Mouse (Mus musculus) CD8-positive naive resting alpha-beta T cell, adult 2 months (primary cell): ENCODE measurements at regions not wholly inside any gene's neighbourhood (a gene's known extent, or its start where the extent isn't known, plus 50 kb on each side); places are given as distances from the start of the nearest gene placed in this dataset.

Experiments used
- DNase-seq, 2 experiments: peaks; one replicate each; pipeline ENCODE4 v3.0.0; 2022; ENCODE audit warnings: low read depth in 2 of 2, low spot score in 2 of 2

DNA sequence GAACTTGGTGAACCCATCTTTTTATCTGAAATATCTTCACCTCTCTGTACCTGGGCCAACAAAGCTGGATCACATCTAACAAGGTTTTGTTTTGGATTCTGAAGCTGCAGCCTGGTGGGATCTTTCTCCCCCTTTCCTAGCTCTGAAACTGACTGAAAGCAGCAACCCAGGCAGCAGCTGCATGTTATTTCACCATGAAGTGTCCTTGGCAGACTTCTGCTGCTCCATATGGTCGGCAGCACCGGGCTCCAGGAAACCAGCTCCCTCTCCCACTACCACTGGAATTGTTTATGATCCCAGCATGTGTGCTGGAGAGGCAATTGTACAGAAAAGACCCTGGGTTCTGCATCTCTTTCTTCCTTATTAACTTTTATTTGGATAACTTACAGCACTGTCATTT lies 145.0 kb downstream of the Spata18 start:
- no peak for DNase-seq

DNA sequence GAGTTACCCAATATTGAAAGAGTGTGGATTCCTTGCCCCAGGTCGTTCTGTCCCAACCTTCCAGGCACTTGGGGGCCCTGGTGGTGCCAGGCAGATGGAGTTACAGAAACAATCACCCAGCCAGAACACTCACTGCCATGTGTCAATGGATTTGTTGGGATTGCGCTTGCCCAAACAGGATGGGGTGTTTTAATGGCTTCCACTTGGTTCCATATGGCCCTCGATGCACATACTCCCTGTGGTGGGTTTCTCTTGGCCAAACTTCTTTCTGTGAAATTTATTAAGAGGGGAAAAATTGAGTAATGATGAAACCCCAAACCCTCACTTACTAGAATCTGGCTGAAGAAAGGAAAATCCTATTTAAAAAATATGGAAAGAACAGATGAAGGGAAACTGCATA lies 146.8 kb downstream of the Spata18 start:
- no peak for DNase-seq

DNA sequence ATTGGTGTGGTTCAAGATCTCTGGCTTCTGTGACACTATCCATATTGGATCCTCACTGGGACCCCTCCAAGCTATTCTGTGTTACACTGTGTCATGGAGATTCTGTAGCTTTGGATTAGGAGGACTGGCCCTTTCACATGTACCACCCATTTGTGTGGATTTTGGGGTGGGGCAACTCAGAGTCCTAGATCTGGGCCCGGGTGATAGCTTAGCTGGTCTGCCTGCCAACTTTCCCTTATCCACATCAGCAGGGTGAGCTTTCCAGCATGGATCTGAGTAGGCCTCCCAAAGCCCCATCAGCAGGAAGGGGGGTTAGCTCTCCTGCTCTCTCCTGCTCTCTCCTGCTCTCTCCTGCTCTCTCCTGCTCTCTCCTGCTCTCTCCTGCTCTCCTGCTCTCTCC lies 152.3 kb downstream of the Spata18 start:
- DNase-seq, result no peak

DNA sequence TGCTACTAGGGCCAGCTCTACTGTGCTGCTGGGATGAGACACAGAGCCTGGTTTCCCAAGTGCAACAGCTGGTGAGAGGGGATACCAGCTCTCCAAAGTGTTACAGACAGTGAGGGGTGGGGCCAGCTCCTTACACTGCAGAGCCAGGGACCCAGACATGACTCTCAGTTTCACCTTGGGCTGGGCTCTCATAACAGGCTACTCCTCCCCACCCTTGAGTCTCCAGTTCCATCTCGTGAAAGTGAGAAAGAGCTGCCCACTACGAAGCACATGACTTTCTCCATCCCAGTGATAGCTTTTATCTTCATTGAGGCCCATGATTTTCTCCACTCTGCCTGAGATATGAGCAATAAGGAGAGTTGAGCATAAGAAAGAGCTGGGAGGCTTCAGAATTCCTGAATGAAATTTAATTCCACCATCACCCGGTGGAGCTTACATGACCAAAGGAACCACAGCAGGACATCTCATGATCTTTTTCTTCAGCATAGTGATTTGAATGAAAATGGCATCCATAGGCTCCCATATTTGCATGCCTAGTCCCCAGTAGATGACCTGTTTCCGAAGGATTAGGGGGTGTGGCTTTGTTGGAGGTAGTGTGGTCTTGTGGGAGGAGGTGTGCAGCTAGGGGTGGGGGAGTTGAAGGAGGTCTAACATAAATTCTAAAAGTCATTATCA lies 153.5 kb downstream of the Spata18 start:
- no peak for DNase-seq

DNA sequence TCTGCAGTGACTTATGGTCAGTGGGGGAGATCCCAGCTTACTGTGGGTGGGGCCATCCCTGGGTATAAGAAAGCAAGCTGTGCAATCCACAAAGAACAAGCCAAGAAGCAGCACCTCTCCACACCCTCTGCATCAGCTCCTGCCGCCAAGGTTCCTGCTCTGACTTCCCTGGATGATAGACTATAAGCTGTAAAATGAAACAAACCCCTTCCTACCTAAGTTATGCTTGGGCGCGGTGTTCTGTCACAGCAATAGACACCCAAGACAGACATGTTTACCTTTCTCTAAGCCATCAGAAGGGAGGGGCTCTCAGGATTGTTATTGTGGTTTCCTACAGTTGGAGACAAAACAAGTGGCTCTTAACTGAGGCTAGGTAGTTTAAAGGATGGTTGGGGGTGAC lies 159.5 kb downstream of the Spata18 start:
- no peak for DNase-seq

DNA sequence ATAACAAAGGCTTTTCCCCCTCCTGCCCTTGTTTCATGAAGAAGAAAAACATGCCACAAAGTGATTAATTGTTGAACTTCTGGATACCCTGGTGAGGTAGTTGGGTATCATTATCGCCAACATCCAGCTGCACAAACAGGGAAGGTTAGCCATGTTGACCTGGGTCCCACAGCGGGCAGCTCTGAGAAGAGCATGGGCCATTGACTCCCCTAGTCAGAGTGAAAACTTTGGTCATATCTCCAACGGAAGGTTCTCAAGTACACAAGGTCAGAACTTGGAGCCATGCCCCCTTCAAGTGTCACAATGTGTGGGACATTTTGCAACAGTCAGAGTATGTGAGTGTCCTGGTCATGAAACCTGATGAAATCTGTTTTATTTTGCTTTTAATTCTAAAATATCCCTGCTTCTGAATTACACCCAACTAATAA lies 159.9 kb downstream of the Spata18 start:
- no peak for DNase-seq

GRCm38 (mm10) chr5:73815752-73816151 lies 164.6 kb downstream of the Spata18 start:
- no peak for DNase-seq

DNA sequence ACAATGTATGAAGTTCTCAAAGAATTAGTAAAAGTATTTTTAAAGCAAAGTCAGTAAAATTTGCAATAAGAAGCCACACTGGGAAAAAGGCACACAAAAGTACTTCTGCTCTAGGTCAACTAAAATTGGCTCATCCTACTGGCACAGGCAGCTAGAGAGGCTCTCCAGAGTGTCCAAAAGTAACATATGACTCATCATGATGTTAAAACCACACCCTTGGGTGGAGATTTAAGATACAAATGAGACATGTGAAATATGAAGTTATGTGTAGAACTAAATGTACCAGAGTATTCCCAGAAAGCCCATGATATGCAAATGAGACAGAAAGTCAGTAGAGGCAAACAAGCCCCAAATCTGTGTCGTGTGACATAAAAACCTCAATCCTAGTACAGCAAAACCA lies 166.0 kb downstream of the Spata18 start:
- DNase-seq, result no peak

DNA sequence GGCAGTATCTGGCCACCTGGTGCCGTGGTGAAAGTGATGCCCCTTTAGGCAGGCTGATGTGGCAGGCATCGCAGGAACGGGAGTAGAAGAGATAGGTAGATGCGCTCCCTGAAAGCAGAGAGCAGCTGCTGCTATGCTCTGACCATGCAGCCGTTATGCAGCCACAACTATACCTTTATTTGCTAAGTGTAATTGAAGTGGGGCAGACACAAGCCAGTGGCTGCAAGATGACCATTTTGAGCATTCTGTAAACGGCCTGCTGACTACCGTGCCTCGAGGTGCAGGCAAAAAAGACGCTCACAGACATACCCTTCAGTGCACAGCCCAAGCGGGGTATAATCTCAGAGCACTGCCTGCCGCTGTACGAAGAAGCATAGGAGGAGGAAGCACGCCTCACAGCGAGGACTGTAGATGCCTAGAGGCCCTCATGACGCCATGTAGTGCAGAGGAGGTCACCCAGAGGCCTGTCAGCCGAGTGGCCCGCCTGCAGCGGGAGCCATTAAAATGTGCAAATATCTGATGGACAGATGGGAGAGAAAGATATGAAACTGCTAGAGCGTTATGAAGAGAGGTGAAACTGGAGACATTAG lies 170.9 kb downstream of the Spata18 start:
- DNase-seq, result no peak

DNA sequence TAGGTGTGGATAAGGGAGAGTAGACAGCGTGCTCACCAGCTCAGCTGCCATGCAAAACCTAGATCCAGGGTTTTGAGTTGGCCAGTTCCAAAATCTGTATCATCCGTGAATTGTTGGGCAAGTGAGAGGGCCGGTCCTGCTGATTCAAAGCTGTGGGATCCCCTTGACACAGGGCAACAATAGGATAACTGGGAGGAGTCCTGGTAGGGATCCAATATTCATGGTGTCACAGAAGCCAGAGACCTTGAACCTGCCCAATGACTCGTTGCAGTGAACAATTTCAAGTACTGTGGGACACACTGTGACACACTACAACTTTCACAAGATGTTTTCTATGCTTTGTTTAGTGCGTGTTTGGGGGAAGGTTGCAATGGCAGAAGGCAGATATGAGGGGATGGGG lies 172.2 kb downstream of the Spata18 start:
- no peak for DNase-seq

GRCm38 (mm10) chr5:73826941-73827340 lies 175.8 kb downstream of the Spata18 start:
- DNase-seq, result no peak

- no peak for DNase-seq
Observed at GRCm38 (mm10) chr5:73833721-73834120, 182.5 kb downstream of the Spata18 start.

- no peak for DNase-seq
Observed at GRCm38 (mm10) chr5:73843776-73844175, 192.6 kb downstream of the Spata18 start.

DNA sequence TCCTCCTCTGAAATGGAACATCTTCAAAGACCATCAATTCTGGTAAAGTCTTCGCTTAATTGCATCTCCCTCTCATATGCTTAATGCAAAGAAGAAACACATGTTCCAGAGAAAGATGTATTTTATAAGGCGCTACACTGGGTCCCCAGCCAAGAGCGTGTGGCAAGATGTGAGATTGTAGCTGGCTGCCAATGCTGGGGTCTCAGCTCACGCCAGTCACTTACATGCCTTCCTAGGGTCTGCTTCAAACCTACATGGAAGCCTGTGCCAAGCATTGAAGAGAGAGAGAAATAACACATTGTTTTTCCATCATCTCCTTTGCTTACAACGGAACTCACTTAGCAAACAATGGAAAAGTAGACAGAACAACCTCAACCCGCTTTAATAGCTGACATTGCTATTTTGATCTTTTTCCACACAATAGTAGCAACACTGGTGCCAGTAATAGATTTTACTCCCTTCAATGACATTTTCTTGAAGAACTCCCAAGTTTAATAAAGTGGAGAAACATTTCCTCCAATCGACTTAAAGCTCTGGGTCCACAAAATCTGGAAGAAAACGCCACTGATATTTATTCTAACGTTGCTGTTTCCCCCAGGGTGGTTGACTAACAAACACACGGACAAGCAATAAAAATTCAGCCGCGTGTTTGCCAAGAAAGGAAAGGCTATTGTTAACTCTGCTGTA lies 195.1 kb downstream of the Spata18 start:
- no peak for DNase-seq

DNA sequence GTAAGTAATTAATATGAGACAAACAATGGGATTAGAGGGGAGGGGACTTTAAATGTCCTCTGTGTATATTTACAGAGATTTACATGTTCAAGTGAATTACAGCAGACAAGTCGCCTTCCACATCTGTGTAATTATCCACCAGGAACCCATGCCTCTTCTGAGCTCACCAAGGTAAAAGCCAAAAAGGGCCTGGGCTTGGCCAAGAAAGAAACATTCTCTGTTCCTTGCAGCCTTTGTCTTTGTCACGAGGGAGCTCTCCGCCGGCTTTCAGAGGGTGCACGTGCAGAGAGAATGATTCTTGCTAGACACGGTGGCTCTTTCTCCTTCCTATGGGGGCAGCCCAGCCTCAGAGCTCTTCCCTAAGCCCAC lies 195.6 kb downstream of the Spata18 start:
- DNase-seq, result no peak

DNA sequence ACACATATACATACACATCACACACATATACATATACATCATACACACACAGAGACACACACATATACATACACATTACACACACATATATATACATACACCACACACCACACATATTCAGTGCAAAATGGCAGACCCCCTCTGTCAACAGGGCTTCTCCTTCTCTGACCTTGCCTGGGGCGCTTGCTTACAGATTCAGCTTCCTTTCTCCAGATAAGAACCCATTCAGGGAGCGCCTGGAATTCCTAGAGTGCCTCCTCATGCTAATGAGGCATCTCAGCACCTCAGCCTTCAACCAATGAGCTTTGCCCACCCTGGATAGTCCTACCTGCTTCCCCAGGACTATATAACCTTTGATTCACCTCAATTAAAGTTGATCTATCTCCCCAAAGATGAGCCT lies 200.3 kb downstream of the Spata18 start:
- no peak for DNase-seq

- no peak for DNase-seq
Observed at GRCm38 (mm10) chr5:73854025-73854773, 203.0 kb downstream of the Spata18 start.

DNA sequence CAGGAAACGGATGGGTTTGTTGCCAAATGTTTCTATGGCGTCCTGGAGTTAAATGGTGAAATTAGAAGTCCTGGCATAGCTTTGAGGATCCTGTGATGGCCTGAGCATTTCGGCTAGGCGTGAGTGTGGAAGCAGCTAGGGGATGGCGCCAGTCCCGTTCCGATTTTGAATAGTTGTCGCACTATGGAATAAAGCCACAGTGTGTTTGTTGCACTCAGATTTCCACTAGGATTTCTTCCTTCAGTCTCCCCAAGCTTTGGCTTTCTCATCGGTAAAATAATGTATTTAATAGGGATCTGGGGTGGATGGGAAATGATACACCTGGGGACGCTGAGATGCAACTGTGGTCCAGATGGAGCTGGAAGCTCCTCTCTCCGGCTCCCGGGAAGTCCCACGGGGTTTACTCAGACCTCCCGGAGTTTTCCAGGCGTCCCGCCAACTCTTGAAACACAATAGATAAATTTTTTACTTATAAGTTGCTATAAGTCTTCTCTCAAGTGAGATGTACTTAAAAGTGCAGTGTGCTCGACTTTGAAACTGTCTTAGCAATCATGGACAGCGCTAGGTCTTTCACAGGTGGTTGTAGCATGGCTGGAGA lies 203.7 kb downstream of the Spata18 start:
- DNase-seq, result no peak

- no peak for DNase-seq
Observed at GRCm38 (mm10) chr5:73859320-73859719, 208.1 kb downstream of the Spata18 start.

DNA sequence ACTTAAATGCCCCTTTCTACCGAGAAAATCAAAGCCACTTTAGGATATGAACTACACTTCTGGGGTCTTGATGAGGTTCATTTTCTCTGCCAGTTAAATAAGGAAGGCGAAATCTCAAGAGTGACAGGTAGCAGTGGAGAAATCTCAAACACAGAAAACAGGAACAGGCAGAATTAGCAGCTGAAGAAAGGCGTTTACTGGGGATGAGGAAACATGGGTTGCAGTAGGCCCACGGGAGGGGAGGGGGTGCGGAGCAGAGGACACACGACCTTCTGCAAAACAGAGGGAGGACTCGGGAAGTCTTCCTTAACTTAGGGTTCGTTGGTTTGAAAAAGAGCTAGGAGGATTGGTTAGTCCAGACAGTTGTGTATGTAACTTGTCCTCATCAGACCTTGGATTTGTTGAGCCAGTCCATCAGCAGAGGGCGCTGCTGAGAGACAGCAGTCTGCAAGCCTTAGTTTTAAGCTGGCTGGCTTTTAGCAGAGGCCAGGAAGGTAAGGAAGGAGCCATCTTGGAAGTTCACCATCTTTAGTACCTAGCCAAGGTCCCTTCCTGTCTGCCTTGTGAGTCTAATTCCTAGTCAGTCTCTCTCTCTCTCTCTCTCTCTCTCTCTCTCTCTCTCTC lies 204.0 kb downstream of the Usp46 start:
- no peak for DNase-seq
